Mouse (Mus musculus): ENCODE data around the gene Rtl8a.
"Not testable (repeated sequence)": the region's sequence is repeated elsewhere in the genome, so short reads cannot be mapped to it uniquely, and the experiment has no call there.

Rtl8a gene

GRCm38 (mm10) chrX:53642980-53643961 lies at the start of gene Rtl8a:
Gene Rtl8a, minus strand, starts transcription at chrX:53643682.
- peak; percentile 87 to 91 for DNase-seq

- DNase-seq, result no peak
Measured at GRCm38 (mm10) chrX:53693141-53693540, 49.7 kb upstream of the Rtl8a start.

DNA sequence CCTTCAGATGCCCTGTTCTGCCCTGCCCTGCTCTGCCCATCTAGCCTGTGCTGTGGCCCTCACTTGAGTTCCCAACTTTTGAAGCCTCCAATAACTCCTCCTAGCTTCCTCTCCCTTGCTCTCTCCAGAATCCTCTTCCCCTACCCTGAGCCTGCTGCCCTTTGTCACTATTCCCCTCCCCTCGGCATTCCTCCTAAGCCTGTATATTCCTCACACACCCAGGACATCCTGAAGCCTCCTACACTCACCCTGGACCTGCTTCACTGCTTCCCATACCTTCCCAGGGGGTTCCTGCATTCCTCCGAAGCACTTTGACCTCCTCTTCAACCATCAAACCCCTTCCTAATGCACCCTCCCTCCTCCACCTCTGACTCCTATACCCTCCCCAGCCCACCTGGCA lies 48.6 kb upstream of the Rtl8a start:
- no peak for DNase-seq

- not testable (repeated sequence) for DNase-seq
Measured at GRCm38 (mm10) chrX:53684676-53685075, 41.2 kb upstream of the Rtl8a start.

DNA sequence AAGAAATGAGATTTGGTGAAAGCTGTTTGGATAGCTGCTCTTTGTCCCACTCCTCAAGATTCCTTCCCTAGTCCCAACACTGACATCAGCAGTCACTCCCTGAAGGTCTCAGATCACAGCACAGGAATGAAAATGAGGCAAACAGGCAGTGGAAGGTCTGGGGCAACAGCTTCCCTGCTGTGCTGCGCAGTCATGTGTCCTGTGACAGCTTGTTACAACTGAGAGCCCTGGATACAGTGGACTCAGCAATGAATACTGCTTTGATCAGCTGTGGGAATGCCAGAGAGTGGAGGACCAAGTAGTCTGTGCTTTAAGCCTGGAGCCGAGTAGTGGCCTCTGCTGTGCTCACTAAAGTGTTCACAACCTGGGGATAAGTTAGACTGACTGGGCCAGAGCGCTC lies 39.2 kb upstream of the Rtl8a start:
- peak in 1 of 2 experiments; percentile 3 for DNase-seq

DNA sequence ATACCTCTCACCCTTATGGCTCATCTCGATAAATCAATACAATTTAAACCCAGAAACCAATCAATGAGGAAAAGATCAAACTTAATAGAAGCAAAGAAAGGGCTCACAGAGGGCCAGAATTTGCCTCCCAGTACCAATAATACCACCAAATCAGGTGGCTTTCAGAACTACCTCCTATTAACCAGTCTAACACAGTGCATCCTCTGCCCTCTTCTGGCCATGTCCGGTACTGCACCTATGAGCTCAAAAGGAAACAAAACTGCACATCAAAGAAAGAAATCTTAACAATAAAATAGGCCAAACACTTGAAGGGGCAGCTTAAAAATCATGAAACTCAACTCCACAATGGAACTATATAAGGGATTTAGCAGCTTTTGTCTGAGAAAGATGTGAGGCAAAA lies 33.5 kb upstream of the Rtl8a start:
- peak; percentile 77 to 83 for DNase-seq

DNA sequence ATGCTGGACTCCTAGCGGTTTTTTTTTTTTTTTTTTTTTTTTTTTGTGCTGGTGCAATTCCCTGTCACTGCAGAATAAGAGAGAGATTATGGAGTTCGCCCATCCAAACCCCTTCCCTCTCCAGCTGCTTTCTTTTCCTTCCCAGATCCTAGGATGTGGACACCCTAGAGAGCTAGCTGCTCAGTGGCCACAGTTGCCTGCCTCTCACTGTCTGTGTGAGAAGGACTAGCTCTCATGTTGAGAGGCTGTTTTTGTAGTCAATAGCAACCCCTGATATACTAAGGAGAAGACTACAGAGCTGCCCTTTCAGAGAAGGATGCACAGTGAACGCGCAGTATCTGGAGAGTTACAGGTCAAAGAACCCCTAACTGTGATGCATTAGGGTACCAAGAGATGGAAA lies 27.2 kb upstream of the Rtl8a start:
- DNase-seq, result not testable (repeated sequence)

DNA sequence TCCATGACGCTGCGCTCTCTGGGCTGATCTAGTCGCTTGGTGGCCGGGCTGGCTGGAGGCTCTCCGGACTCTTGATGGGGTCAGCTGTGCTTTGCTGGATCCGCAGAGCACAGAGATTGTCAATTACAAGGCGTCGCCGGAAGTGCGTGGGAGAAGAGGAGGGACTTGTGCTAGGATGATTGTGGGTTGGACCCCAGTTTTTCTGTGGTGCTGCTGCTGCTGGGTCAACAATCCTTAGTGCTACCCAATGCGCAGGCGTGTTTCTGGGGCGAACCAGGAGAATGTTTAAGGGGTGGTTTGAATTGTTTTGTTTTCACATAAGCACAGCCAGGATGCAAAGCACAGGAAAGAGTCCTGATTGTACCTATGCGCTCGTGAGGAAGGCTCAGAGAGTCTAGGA lies 26.8 kb upstream of the Rtl8a start, which contains the start of gene Rtl8b:
TSS of gene Rtl8b (minus strand) at position 115 of the 400 bp plus-strand sequence.
- peak; percentile 82 to 88 for DNase-seq

DNA sequence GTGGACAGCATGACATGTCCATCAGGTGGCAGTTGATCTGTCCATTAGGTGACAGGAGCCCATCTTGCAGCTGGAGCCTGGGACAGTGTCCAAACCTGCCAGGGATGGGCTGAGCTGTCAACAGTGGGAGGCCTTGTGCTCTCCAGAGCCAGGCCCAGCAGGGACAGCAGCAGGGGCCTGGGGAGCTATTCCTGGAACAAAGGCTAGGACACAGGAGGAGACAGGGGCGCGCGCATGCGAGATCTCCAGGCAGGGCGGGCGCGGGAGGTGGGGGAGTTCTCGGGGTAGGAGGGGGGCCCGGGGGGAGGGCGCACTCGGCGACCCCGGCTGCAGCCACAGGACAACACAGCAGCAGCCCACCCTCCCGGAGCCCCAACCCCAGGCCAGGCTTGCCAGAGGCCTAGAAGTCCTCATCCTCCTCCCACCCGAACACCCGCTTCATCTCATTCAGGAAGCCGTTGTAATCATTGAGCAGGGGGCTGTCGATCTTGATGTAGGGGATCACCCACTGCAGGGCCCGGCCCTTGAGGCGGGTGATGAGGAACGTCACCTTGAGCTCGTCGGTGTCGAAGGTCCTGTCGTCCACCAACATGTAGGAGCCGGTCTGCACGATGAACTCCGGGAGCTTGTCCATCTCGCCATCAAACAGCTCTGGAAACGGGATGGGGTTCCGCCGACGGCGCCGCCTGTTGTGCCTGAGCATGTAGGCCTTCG lies 26.2 kb upstream of the Rtl8a start:
- DNase-seq, result not testable (repeated sequence)

GRCm38 (mm10) chrX:53652917-53653316 lies 9.4 kb upstream of the Rtl8a start:
- not testable (repeated sequence) for DNase-seq

GRCm38 (mm10) chrX:53645885-53646284 lies 2.4 kb upstream of the Rtl8a start:
- no peak for DNase-seq

- DNase-seq, result not testable (repeated sequence)
Measured at GRCm38 (mm10) chrX:53642604-53642979, 890 bp downstream of the Rtl8a start.

- not testable (repeated sequence) for DNase-seq
Measured at GRCm38 (mm10) chrX:53638107-53638506, 5.4 kb downstream of the Rtl8a start.

- DNase-seq, result not testable (repeated sequence)
Measured at GRCm38 (mm10) chrX:53611395-53611794, 32.1 kb downstream of the Rtl8a start.

DNA sequence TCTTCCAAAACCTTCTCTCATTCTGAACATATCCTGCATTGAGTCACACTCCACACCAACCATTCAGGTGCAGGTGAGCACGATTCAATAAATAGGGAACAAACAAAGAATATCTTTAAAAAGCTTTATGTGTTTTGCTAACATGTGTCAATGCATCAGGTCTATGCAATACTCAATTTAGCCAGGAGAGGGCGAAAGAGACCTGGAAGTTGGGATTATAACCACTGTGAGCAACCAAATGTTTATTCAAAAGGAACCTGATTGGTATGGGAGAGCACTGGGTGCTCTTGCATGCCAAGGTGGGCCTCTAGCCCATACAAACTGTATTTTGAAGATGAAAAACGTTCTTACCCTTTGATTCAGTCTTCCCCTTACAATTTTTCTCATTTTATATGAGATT lies 32.9 kb downstream of the Rtl8a start:
- DNase-seq, result peak; percentile 39 to 61

DNA sequence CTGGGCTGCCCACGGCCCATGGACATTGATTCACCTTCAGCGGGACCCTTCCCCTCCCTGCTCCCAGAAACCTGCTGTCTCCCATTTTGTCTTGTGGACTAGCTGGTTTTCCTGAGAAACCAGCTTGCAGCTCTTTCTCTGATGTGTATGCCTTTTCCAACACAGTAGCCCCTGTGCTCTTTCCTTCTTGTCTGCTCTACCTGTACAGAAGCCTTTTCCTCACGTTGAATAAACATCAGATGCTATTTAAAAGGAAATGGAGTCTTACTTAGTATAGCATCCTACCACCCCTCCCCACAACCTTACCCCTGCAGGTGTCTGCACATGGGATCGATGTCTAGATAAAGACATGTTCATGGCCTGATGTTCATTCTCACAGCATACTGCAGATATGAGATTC lies 34.6 kb downstream of the Rtl8a start, which contains the start of gene Gm14597:
TSS of gene Gm14597 (minus strand) at position 101 of the 400 bp plus-strand sequence.
- not testable (repeated sequence) for DNase-seq

- DNase-seq, result peak in 1 of 2 experiments; percentile 1
Measured at GRCm38 (mm10) chrX:53608122-53608813, 35.2 kb downstream of the Rtl8a start.

DNA sequence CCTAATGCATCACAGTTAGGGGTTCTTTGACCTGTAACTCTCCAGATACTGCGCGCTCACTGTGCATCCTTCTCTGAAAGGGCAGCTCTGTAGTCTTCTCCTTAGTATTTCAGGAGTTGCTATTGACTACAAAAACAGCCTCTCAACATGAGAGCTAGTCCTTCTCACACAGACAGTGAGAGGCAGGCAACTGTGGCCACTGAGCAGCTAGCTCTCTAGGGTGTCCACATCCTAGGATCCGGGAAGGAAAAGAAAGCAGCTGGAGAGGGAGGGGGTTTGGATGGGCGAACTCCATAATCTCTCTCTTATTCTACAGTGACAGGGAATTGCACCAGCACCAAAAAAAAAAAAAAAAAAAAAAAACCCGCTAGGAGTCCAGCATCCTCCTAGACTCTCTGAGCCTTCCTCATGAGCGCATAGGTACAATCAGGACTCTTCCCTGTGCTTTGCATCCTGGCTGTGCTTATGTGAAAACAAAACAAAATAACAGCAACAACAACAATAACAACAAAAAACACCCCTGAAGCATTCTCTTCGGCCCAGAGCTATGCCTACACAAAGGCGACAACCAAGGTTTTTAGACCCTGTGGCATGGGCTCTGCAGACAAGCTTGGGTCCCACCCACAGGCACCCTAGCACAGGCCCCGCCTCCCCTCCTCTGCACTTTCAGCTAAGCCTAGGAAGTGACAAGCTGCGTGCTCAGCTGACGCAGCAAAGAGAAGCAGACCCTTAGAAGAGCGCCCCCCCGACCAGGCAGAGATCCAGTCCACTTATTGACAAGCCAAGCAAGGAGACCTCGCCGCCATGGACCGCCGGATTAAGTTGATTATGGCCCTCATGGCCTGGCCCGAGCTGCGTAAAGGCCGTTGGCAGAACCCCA lies 36.0 kb downstream of the Rtl8a start, which contains the start of gene Rtl8c:
TSS of gene Rtl8c (plus strand) at position 791 of the 880 bp plus-strand sequence.
- DNase-seq, result peak; percentile 74 to 80

GRCm38 (mm10) chrX:53606176-53606575 lies 37.3 kb downstream of the Rtl8a start:
- DNase-seq, result not testable (repeated sequence)

- peak; percentile 74 to 82 for DNase-seq
Measured at GRCm38 (mm10) chrX:53599993-53600392, 43.5 kb downstream of the Rtl8a start.
